Mouse (Mus musculus) liver, embryonic 12.5 days (tissue): ENCODE results near the gene Sall1. TPM values are rescaled to one million over a fixed set of nuclear protein-coding genes. Genes with fewer than 3 reads are reported as not detected.

Experiments used
- ATAC-seq: fragments of 200-750 bp; cut with Nextera tagmentation; 2 replicates; pipeline ENCODE4 v1.8.0; 2017; ENCODE audit warnings: moderate number of reproducible peaks, mild to moderate bottlenecking, moderate library complexity
- H3K27ac ChIP-seq: fragments of 300-500 bp; sonication (generic); 2 replicates; pipeline ENCODE4 v1.5.1; 2016; ENCODE audit warnings: mild to moderate bottlenecking
- H3K27me3 ChIP-seq: fragments of 300-500 bp; sonication (generic); replicated peaks from 2 replicates; pipeline ENCODE4 v1.6.1; 2016; ENCODE audit warnings: mild to moderate bottlenecking, moderate library complexity
- H3K36me3 ChIP-seq: fragments of 300-500 bp; sonication (generic); 2 replicates; pipeline ENCODE4 v1.6.1; 2016; ENCODE audit warnings: mild to moderate bottlenecking, moderate library complexity
- H3K4me1 ChIP-seq: fragments of 300-500 bp; sonication (generic); 2 replicates; pipeline ENCODE4 v1.6.1; 2016
- H3K4me2 ChIP-seq: fragments of 300-500 bp; sonication (generic); 2 replicates; pipeline ENCODE4 v1.6.1; 2016; ENCODE audit warnings: mild to moderate bottlenecking, moderate library complexity
- H3K4me3 ChIP-seq: fragments of 300-500 bp; sonication (generic); 2 replicates; pipeline ENCODE4 v1.5.1; 2016; ENCODE audit warnings: mild to moderate bottlenecking, moderate library complexity
- H3K9ac ChIP-seq: fragments of 300-500 bp; sonication (generic); 2 replicates; pipeline ENCODE4 v1.6.1; 2016; ENCODE audit warnings: mild to moderate bottlenecking, moderate library complexity
- H3K9me3 ChIP-seq: fragments of 300-500 bp; sonication (generic); replicated peaks from 2 replicates; pipeline ENCODE4 v1.6.1; 2016; ENCODE audit warnings: mild to moderate bottlenecking, moderate library complexity
- WGBS: fragments of 180-500 bp; shearing (Covaris S2); methylation state at CpG from one replicate; pipeline ENCODE4 v1.1.7; 2016; ENCODE audit not compliant: insufficient replicate concordance; 5-methylcytosine and 5-hydroxymethylcytosine counted together
- microRNA-seq: library from miRNA; unstranded; fragments of <30 nt; microRNA quantifications from one replicate; pipeline ENCODE4, GENCODE M21; 2017
- polyA plus RNA-seq: library from polyadenylated mRNA; unstranded; fragments of >200 nt; fragmentation: Nextera tagmentation; extraction: Ambion mirVana; gene quantifications from 2 replicates; pipeline ENCODE4 v1.2.1, GENCODE M21; 2016

Gene Sall1
- polyA plus RNA-seq, 1 experiment from 2014 or later: 1.6 TPM

DNA sequence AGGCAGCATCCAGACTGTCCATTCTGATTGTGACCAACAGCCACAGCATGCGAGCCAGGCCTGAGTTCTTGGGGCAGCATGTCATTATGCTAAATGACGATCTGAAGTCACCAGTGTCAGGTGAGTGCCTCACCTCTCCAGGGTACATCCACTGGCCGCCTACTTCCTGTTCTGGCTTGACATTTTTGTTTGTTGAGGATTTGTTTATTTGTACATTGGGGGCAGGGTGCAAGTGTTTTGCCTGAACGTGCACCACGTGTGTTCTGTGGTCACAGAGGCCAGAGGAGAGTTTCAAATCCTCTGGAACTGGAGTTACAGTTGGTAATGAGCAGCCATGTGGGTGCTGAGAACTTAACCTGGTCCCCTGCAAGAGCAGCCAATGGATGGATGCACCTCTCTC is 60.5 kb downstream of the Sall1 start:
- Histone ChIP-seq H3K27ac (no peak overlapping the region), H3K4me1 (no peaks in the 10 kb centered on the region), H3K36me3 (no peaks in the 10 kb centered on the region), H3K4me2 (no peak overlapping the region), H3K9ac (no peak overlapping the region), H3K4me3 (no peak overlapping the region), H3K9me3 (no peaks in the 10 kb centered on the region), H3K27me3 (0 out of 2 replicates have a peak, but pooled peaks cover 5% of the 10 kb centered on the region)
- ATAC-seq: no peak
- 50% methylated on average over 5 of the region's 5 CpGs for WGBS

Small RNAs within 50 kb of the gene (microRNA-seq; reads per million reads assigned to microRNA genes)
- gene Mir8110: not detected
